Mouse (Mus musculus) liver, adult 2 months (tissue): ENCODE measurements at regions not wholly inside any gene's neighbourhood (a gene's known extent, or its start where the extent isn't known, plus 50 kb on each side); places are given as distances from the start of the nearest gene placed in this dataset.

Experiments
- CTCF ChIP-seq: fragments of 200-500 bp; IDR thresholded peaks from 2 replicates; pipeline ENCODE4 v1.5.1; 2011; ENCODE audit warnings: low read depth, low read length, control low read depth
- POLR2A ChIP-seq: fragments of 200-500 bp; IDR thresholded peaks from 2 replicates; pipeline ENCODE4 v1.6.1; 2011; ENCODE audit warnings: low read length, control low read depth; ENCODE audit not compliant: insufficient read depth; ENCODE audit errors: extremely low read depth

DNA sequence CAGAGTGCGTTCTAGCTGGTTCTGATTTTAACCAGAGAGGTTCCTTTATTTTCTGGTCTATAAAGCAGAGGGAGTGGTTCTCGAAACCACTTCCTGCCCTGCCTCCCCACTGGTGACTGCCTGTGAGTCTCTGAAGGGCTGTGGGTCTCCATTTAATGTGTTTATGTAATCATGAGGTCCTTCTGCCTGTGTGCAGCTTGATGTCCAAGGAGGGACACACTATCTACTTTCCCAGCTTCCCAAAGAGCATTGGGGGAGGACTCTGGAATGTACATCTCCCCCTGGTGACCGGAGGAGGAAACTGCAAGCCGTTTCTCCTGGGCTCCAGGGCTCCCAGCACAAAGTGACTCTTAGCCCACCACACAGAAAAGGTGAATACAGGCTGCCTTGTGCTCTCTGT is 90.8 kb downstream of the Lbh start:
- TF ChIP-seq CTCF (peak; percentile 86), POLR2A (no peak)
